Mouse (Mus musculus) forebrain, postnatal 0 days (tissue): ENCODE results near the gene Prph. TPM values are rescaled to one million over a fixed set of nuclear protein-coding genes. Genes with fewer than 3 reads are reported as not detected.
"Not testable (repeated sequence)": the region's sequence is repeated elsewhere in the genome, so short reads cannot be mapped to it uniquely, and the experiment has no call there.

ENCODE experiments used
- ATAC-seq: fragments of 200-750 bp; cut with Nextera tagmentation; 2 replicates; pipeline ENCODE4 v1.8.0; 2017; ENCODE audit warnings: mild to moderate bottlenecking, moderate library complexity
- DNase-seq: peaks from one replicate; pipeline ENCODE4 v3.0.0-alpha.2; 2015
- H3K27ac ChIP-seq: fragments of 300-500 bp; sonication (generic); 2 replicates; pipeline ENCODE4 v1.5.1; 2014; ENCODE audit warnings: low read depth, mild to moderate bottlenecking, antibody characterized with exemption, low read length, moderate library complexity, mixed read lengths
- H3K27me3 ChIP-seq: fragments of 300-500 bp; sonication (generic); 2 replicates; pipeline ENCODE4 v1.6.1; 2014; ENCODE audit warnings: mild to moderate bottlenecking, low read length, mixed read lengths; ENCODE audit not compliant: insufficient read depth
- H3K36me3 ChIP-seq: fragments of 300-500 bp; sonication (generic); 2 replicates; pipeline ENCODE4 v1.6.1; 2014; ENCODE audit warnings: mild to moderate bottlenecking, moderate library complexity; ENCODE audit not compliant: insufficient read depth
- H3K4me1 ChIP-seq: fragments of 300-500 bp; sonication (generic); 2 replicates; pipeline ENCODE4 v1.6.1; 2014; ENCODE audit warnings: antibody characterized with exemption; ENCODE audit not compliant: insufficient read depth
- H3K4me2 ChIP-seq: fragments of 300-500 bp; sonication (generic); 2 replicates; pipeline ENCODE4 v1.6.1; 2014; ENCODE audit warnings: low read depth, mild to moderate bottlenecking, moderate library complexity
- H3K4me3 ChIP-seq: fragments of 300-500 bp; sonication (generic); 2 replicates; pipeline ENCODE4 v1.5.1; 2014; ENCODE audit warnings: low read depth, low read length, mixed read lengths
- H3K9ac ChIP-seq: fragments of 300-500 bp; sonication (generic); 2 replicates; pipeline ENCODE4 v1.6.1; 2014; ENCODE audit warnings: mild to moderate bottlenecking
- H3K9me3 ChIP-seq: fragments of 300-500 bp; sonication (generic); 2 replicates; pipeline ENCODE4 v1.6.1; 2016; ENCODE audit warnings: low read length
- CTCF ChIP-seq: sonication (generic); IDR thresholded peaks from 2 replicates; pipeline ENCODE4 v1.5.1; 2016; ENCODE audit warnings: antibody characterized with exemption, control low read depth, low read depth
- WGBS: fragments of 180-500 bp; shearing (Covaris S2); extraction: QIAGEN DNeasy Blood & Tissue Kit; methylation state at CpG from one replicate; pipeline ENCODE4 v1.1.7; 2014; 5-methylcytosine and 5-hydroxymethylcytosine counted together
- polyA plus RNA-seq: library from polyadenylated mRNA; unstranded; fragments of >200 nt; fragmentation: Nextera tagmentation; extraction: Ambion mirVana; gene quantifications from 2 replicates; pipeline ENCODE4 v1.2.1, GENCODE M21; 2015
- total RNA-seq: library from RNA; depleted of rRNA; stranded (reverse); fragments of >200 nt; gene quantifications from 2 replicates; pipeline ENCODE4 v1.2.3, GENCODE M21; 2014

Prph gene
- total and polyA plus RNA-seq, 2 experiments from 2014 or later: 1.7 to 2.3 TPM

DNA sequence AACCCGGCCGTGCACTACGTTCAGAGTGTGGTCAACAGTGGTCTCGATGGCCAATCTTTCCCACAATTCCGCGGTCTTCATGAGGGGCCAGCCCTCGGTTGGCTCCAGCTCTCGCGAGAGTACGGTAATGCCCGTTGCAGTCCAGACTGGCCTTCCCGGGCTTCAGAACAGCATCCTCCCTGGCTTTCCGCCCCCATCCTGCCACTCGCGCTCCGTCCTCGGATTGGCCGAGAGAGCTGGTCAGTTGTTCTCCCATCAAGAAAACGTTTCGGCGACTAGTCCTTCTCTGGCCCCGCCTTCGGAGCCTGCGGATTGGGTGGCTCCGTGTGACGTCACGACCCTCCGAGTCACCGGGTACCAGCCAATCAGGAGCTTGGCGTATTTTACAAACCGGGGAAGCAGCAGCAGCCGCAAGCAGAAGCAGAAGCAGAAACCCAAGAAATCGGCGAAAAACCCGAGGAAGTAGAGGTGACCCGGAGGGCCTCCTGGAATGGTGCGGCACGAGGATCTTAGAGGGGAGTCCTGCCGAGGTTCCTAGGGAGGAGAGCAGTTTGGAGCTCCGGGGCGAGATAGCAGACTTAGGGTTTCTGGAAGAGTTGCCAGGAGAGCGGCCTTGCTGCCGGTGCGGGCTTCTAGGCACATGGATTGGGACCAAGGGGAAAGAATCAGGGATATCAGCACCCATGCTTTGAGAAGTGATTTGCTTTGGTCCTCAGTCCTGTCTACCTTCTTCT, 19.8 kb downstream of the Prph start:
- Histone ChIP-seq H3K4me1 (peaks cover 11% of the 10 kb centered on the region; the same call in 1 of the 2 replicates), H3K4me3 (peak overlapping the region; percentile 56), H3K9me3 (no peaks in the 10 kb centered on the region), H3K27me3 (no peaks in the 10 kb centered on the region), H3K4me2 (peak overlapping the region; percentile 98), H3K9ac (peak overlapping the region; percentile 86), H3K36me3 (no peaks in the 10 kb centered on the region), H3K27ac (peak overlapping the region; percentile 95)
- peak; percentile 98 for ATAC-seq
- TF ChIP-seq CTCF: no peak
- WGBS: 1% methylated on average over 44 of the region's 44 CpGs
- peak; percentile 98 for DNase-seq

DNA sequence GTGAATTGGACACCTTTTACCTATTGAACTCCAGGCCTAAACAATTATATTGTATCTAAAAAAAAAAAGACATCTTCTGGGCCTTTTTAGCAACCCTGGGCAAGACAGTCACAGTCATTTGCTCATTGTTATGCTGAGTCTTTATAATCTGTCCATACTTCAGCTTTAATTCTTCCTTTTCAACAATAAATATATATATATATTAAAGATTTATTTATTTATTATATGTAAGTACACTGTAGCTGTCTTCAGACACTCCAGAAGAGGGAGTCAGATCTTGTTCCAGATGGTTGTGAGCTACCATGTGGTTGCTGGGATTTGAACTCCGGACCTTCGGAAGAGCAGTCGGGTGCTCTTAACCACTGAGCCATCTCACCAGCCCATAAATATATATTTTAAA, 21.0 kb downstream of the Prph start:
- H3K36me3 ChIP-seq, H3K9ac ChIP-seq, ATAC-seq, H3K9me3 ChIP-seq, H3K4me3 ChIP-seq, H3K27ac ChIP-seq, H3K27me3 ChIP-seq, H3K4me2 ChIP-seq: not testable (repeated sequence)
- 100% methylated on average over 3 of the region's 3 CpGs for WGBS
- DNase-seq: peak; percentile 62
- peaks cover 11% of the 10 kb centered on the region; the same call in 1 of the 2 replicates for H3K4me1 ChIP-seq

DNA sequence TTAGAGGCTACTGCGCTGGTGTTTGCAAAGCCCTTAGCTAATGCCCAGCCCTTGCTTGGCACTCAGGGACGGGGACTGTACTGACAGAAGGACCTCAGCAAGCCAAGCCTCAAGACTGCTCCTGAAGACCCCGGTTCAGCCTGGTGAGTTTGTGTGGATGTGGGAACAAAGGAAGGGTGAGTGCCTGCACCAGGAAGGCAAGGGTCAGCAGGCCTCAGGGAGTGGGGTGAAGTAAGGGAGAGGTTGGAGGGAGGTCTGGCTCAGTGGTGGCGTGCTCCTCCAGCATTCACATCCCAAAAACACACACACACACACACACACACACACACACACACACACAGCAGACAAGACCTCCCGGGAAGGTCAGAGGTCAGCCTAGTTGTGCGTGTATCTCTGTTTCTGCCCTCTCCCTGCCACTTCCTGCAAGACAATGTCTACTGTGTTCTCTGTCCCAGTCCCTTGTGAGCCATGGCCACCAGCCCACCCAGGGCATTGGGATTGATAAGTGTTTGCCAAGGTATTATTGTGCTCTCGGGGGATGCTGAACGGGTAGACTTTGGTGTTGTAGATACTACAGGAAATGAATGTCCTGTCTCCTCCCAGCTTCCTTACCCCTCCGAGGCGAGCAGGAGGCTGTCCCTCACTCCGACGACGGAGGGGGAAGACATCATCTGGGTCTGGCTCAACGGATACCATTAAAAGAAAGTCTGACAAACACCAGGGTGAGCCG, 23.4 kb downstream of the Prph start:
- 83% methylated on average over 15 of the region's 15 CpGs for WGBS
- Histone ChIP-seq H3K4me3 (no peak overlapping the region), H3K9ac (no peak overlapping the region), H3K27me3 (no peaks in the 10 kb centered on the region), H3K27ac (no peak overlapping the region), H3K9me3 (no peaks in the 10 kb centered on the region), H3K4me2 (no peak overlapping the region), H3K4me1 (peaks cover 11% of the 10 kb centered on the region; the same call in 1 of the 2 replicates), H3K36me3 (no peaks in the 10 kb centered on the region)
- no peak for TF ChIP-seq CTCF
- ATAC-seq: no peak
- no peak for DNase-seq

DNA sequence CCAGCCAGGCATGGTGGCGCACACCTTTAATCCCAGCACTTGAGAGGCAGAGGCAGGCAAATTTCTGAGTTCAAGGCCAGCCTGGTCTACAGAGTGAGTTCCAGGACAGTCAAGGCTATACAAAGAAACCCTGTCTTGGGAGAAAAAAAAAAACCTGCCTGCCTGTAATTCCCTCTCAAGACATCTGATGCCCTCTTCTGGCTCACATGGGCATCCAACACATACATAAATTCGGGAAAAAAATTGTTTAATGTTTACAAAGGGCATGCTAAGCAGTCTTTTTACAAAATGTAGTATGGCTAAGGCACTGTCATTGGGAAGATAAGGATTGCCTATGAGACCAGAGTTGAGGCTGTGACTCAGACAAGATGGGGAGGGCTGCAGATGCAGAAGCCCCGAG, 24.8 kb downstream of the Prph start:
- Histone ChIP-seq H3K9ac (no peak overlapping the region), H3K27me3 (peaks cover 14% of the 10 kb centered on the region; the same call in 1 of the 2 replicates), H3K27ac (no peak overlapping the region), H3K9me3 (no peaks in the 10 kb centered on the region), H3K4me3 (no peak overlapping the region), H3K4me1 (0 out of 2 replicates have a peak, but pooled peaks cover 6% of the 10 kb centered on the region), H3K4me2 (no peak overlapping the region), H3K36me3 (no peaks in the 10 kb centered on the region)
- WGBS: 89% methylated on average over 3 of the region's 3 CpGs
- TF ChIP-seq CTCF: peak; percentile 24; the same call in 1 of the 2 replicates
- ATAC-seq (no peak), DNase-seq (no peak)

DNA sequence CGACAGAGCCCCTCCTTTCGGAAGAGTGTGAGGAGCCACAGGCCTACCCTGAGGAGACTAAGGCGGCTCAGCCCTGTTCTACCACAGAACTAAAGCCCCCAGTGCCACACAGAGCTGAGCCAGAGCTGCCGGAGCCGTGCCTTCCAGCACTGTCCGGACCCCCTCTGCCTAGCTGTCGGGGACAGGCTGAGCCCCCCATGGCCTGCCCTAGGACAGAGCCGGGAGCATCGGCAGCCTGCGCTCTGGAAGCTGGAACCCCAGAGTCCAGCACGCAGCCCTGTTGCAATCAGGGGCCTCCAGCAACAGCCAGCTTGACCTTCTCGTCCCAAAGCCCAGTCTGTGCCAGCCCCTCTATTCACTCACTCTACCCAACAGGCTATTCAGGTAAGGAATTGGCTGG, 27.3 kb downstream of the Prph start:
- H3K9ac ChIP-seq: no peak overlapping the region
- DNase-seq: no peak
- H3K4me3 ChIP-seq: no peak overlapping the region
- TF ChIP-seq CTCF: no peak
- no peaks in the 10 kb centered on the region for H3K4me1 ChIP-seq
- peaks cover 38% of the 10 kb centered on the region for H3K27me3 ChIP-seq
- H3K4me2 ChIP-seq: no peak overlapping the region
- H3K36me3 ChIP-seq: no peaks in the 10 kb centered on the region
- WGBS: 93% methylated on average over 12 of the region's 12 CpGs
- ATAC-seq: no peak
- H3K9me3 ChIP-seq: no peaks in the 10 kb centered on the region
- H3K27ac ChIP-seq: no peak overlapping the region

DNA sequence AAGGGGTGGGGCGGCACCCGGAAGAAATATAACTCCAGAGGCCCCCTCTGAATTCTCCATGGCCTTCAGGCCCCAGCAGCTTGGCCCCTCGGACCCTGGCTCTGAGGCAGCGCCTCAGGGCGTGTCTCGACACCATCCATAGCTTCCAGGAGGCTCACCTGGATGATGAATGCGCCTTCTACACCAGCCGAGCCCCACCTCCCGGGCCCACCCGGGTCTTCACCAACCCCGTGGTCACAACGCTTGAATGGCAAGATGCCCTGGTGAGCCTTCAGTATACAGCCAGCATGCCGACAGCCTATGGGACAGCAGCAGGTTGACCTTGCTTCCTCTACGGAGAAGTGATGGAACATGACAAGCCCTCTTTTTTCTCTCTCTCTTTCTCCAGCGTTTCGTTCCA, 27.9 kb downstream of the Prph start:
- no peaks in the 10 kb centered on the region for H3K4me1 ChIP-seq
- ATAC-seq (no peak), DNase-seq (no peak)
- peaks cover 41% of the 10 kb centered on the region for H3K27me3 ChIP-seq
- no peak overlapping the region for H3K9ac ChIP-seq
- no peaks in the 10 kb centered on the region for H3K36me3 ChIP-seq
- no peak for TF ChIP-seq CTCF
- no peak overlapping the region for H3K4me3 ChIP-seq
- no peak overlapping the region for H3K27ac ChIP-seq
- no peaks in the 10 kb centered on the region for H3K9me3 ChIP-seq
- no peak overlapping the region for H3K4me2 ChIP-seq
- WGBS: 92% methylated on average over 16 of the region's 16 CpGs

DNA sequence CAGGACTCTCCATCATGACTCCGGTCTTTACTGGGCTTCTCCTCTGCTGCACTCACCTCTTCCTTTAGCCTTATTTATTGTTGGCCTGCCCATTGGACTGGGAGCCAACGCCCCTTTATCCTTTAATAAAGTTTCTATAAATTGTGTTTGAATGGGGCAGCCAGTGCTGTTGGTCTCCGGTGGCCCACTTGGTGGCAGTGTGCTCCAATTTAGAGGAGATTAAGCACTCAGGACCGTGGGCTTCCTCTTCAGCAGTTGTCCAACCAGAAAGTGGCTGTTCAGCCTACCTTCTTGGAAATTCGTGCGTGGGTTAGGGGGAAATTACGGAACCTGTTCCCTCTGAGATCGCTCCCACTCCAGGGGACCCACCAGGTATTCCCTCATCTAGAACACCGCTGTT, 28.3 kb downstream of the Prph start:
- no peaks in the 10 kb centered on the region for H3K9me3 ChIP-seq
- H3K4me1 ChIP-seq: no peaks in the 10 kb centered on the region
- WGBS: 68% methylated on average over 9 of the region's 9 CpGs
- no peak overlapping the region for H3K4me3 ChIP-seq
- peak; percentile 72 for TF ChIP-seq CTCF
- H3K27me3 ChIP-seq: peaks cover 41% of the 10 kb centered on the region
- ATAC-seq: no peak; the same call in 1 of the 2 replicates
- no peak overlapping the region for H3K4me2 ChIP-seq
- H3K27ac ChIP-seq: no peak overlapping the region
- H3K9ac ChIP-seq: no peak overlapping the region
- peak; percentile 73 for DNase-seq
- H3K36me3 ChIP-seq: no peaks in the 10 kb centered on the region
